Mouse (Mus musculus) liver, embryonic 14.5 days (tissue): ENCODE data around the gene Casd1.

Source experiments
- CTCF ChIP-seq: IDR thresholded peaks from 2 replicates; pipeline ENCODE4 v1.5.1; 2016; ENCODE audit warnings: antibody characterized with exemption, low read depth, control low read depth
- EP300 ChIP-seq: IDR thresholded peaks from 2 replicates; pipeline ENCODE4 v1.6.1; 2016; ENCODE audit warnings: antibody characterized with exemption, low read depth

DNA sequence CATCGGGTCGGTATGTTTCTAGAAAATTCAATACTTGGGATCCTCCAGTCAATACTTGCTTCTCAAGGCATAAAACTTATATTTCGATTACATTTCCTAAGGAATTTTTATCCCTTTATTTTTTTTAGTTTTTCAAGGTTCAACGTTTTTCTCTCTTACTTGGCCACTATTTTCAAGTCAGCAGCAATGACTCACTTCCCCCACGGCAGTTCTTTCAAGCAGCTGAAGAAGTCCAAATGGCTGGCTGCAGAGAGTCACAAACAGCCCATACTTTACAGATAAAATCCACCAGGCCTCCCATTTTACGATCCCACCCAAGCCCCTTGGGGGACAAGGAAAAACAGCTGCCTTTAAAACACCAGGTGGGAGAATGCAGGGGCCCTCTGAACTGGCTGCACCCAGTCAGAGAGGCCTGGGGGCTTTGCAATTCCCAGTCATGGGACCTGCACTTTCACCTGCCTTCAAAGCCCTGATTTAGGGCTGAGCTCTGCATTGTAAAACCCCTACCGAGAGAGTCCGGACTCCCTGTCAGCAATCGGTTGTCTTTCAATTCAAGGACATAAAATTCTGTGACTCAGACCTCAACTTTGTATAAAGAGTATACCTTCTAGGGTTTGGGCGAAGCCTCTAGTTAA, 84.2 kb downstream of the Casd1 start:
- TF ChIP-seq CTCF (no peak), EP300 (no peak)
